Mouse (Mus musculus): ENCODE data around the gene Olfr282. TPM values are rescaled to one million over a fixed set of nuclear protein-coding genes. Genes with fewer than 3 reads are reported as not detected.

The Olfr282 gene
- total and polyA plus RNA-seq, 3 experiments, result not detected

- Histone ChIP-seq H3K27me3 (ENCODE audit: insufficient read depth, low read length) (peaks cover 9% of the 10 kb centered on the region), H3K4me3 (ENCODE audit: low read depth, low read length) (no peak overlapping the region), H3K36me3 (replicated peaks) (no peaks in the 10 kb centered on the region), H3K9me3 (replicated peaks) (no peaks in the 10 kb centered on the region), H3K4me1 (ENCODE audit: insufficient read depth, low read depth, low read length) (no peaks in the 10 kb centered on the region)
- DNase-seq (ENCODE audit: low spot score), result no peak
- TF ChIP-seq CTCF (IDR thresholded peaks at IDR 0.05; ENCODE audit: low read depth, low read length), result no peak
- no peak for TF ChIP-seq GATA1 (IDR thresholded peaks at IDR 0.05; ENCODE audit: borderline replicate concordance, low read length)
- no peak for TF ChIP-seq TAL1 (conservative IDR thresholded peaks at IDR 0.05; ENCODE audit: low read depth, low read length)
- no peak for TF ChIP-seq POLR2AphosphoS5 (IDR thresholded peaks at IDR 0.05; ENCODE audit: insufficient replicate concordance, low read depth, low read length)
- TF ChIP-seq GATA2 (IDR thresholded peaks at IDR 0.05; ENCODE audit: borderline replicate concordance, low read depth, low read length), result no peak
- ATAC-seq (ENCODE audit: extremely low read depth, insufficient number of reproducible peaks, low FRiP score, poor library complexity, severe bottlenecking), result no peak
Measured at GRCm38 (mm10) chr15:98476281-98476680, 45.3 kb downstream of the Olfr282 start.

- no peaks in the 10 kb centered on the region; the same call in 1 of the 2 replicates for H3K4me1 ChIP-seq (ENCODE audit: insufficient read depth, low read depth, low read length)
- H3K36me3 ChIP-seq (replicated peaks), result no peaks in the 10 kb centered on the region
- H3K9me3 ChIP-seq (replicated peaks), result no peaks in the 10 kb centered on the region
- H3K4me3 ChIP-seq (ENCODE audit: low read depth, low read length), result no peak overlapping the region
- peaks cover 17% of the 10 kb centered on the region; the same call in 1 of the 2 replicates for H3K27me3 ChIP-seq (ENCODE audit: insufficient read depth, low read length)
- DNase-seq (ENCODE audit: low spot score) (no peak), ATAC-seq (ENCODE audit: extremely low read depth, insufficient number of reproducible peaks, low FRiP score, poor library complexity, severe bottlenecking) (no peak)
- TF ChIP-seq CTCF (IDR thresholded peaks at IDR 0.05; ENCODE audit: low read depth, low read length) (no peak), GATA2 (IDR thresholded peaks at IDR 0.05; ENCODE audit: borderline replicate concordance, low read depth, low read length) (no peak), TAL1 (conservative IDR thresholded peaks at IDR 0.05; ENCODE audit: low read depth, low read length) (no peak), POLR2AphosphoS5 (IDR thresholded peaks at IDR 0.05; ENCODE audit: insufficient replicate concordance, low read depth, low read length) (no peak), GATA1 (IDR thresholded peaks at IDR 0.05; ENCODE audit: borderline replicate concordance, low read length) (no peak)
Measured at GRCm38 (mm10) chr15:98479568-98480102, 48.6 kb downstream of the Olfr282 start.

GRCm38 (mm10) chr15:98482701-98483100 is 51.7 kb downstream of the Olfr282 start, which contains the start of gene Lalba:
Gene Lalba, minus strand, starts transcription at chr15:98482721.
- no peak for TF ChIP-seq GATA1 (IDR thresholded peaks at IDR 0.05; ENCODE audit: borderline replicate concordance, low read length)
- no peak for TF ChIP-seq TAL1 (conservative IDR thresholded peaks at IDR 0.05; ENCODE audit: low read depth, low read length)
- TF ChIP-seq POLR2AphosphoS5 (IDR thresholded peaks at IDR 0.05; ENCODE audit: insufficient replicate concordance, low read depth, low read length), result no peak
- TF ChIP-seq GATA2 (IDR thresholded peaks at IDR 0.05; ENCODE audit: borderline replicate concordance, low read depth, low read length), result no peak
- TF ChIP-seq CTCF (IDR thresholded peaks at IDR 0.05; ENCODE audit: low read depth, low read length), result no peak
- ATAC-seq (ENCODE audit: extremely low read depth, insufficient number of reproducible peaks, low FRiP score, poor library complexity, severe bottlenecking), result no peak
- H3K9me3 ChIP-seq (replicated peaks), result no peaks in the 10 kb centered on the region
- no peak within 1 kb of the TSS for H3K4me3 ChIP-seq (ENCODE audit: low read depth, low read length)
- peaks cover 14% of the 10 kb centered on the region; the same call in 1 of the 2 replicates for H3K27me3 ChIP-seq (ENCODE audit: insufficient read depth, low read length)
- no peaks in the 10 kb centered on the region; the same call in 1 of the 2 replicates for H3K4me1 ChIP-seq (ENCODE audit: insufficient read depth, low read depth, low read length)
- no peaks in the 10 kb centered on the region for H3K36me3 ChIP-seq (replicated peaks)
- DNase-seq (ENCODE audit: low spot score), result no peak

- H3K4me1 ChIP-seq (ENCODE audit: insufficient read depth, low read depth, low read length), result peaks cover 2% of the 10 kb centered on the region; the same call in 1 of the 2 replicates
- ATAC-seq (ENCODE audit: extremely low read depth, insufficient number of reproducible peaks, low FRiP score, poor library complexity, severe bottlenecking) (no peak), DNase-seq (ENCODE audit: low spot score) (no peak)
- peaks cover 2% of the 10 kb centered on the region; the same call in 1 of the 2 replicates for H3K9me3 ChIP-seq (replicated peaks)
- H3K36me3 ChIP-seq (replicated peaks), result no peaks in the 10 kb centered on the region
- no peak for TF ChIP-seq GATA1 (IDR thresholded peaks at IDR 0.05; ENCODE audit: borderline replicate concordance, low read length)
- TF ChIP-seq POLR2AphosphoS5 (IDR thresholded peaks at IDR 0.05; ENCODE audit: insufficient replicate concordance, low read depth, low read length), result no peak
- TF ChIP-seq GATA2 (IDR thresholded peaks at IDR 0.05; ENCODE audit: borderline replicate concordance, low read depth, low read length), result no peak
- no peak for TF ChIP-seq TAL1 (conservative IDR thresholded peaks at IDR 0.05; ENCODE audit: low read depth, low read length)
- no peak for TF ChIP-seq CTCF (IDR thresholded peaks at IDR 0.05; ENCODE audit: low read depth, low read length)
- peaks cover 14% of the 10 kb centered on the region; the same call in 1 of the 2 replicates for H3K27me3 ChIP-seq (ENCODE audit: insufficient read depth, low read length)
- no peak overlapping the region for H3K4me3 ChIP-seq (ENCODE audit: low read depth, low read length)
Measured at GRCm38 (mm10) chr15:98483907-98484886, 53.2 kb downstream of the Olfr282 start.

GRCm38 (mm10) chr15:98486433-98487021 is 55.5 kb downstream of the Olfr282 start:
- DNase-seq (ENCODE audit: low spot score) (no peak), ATAC-seq (ENCODE audit: extremely low read depth, insufficient number of reproducible peaks, low FRiP score, poor library complexity, severe bottlenecking) (no peak)
- Histone ChIP-seq H3K4me3 (ENCODE audit: low read depth, low read length) (no peak overlapping the region), H3K27me3 (ENCODE audit: insufficient read depth, low read length) (peaks cover 10% of the 10 kb centered on the region; the same call in 1 of the 2 replicates), H3K36me3 (replicated peaks) (no peaks in the 10 kb centered on the region), H3K9me3 (replicated peaks) (peaks cover 2% of the 10 kb centered on the region; the same call in 1 of the 2 replicates), H3K4me1 (ENCODE audit: insufficient read depth, low read depth, low read length) (peaks cover 2% of the 10 kb centered on the region; the same call in 1 of the 2 replicates)
- no peak for TF ChIP-seq TAL1 (conservative IDR thresholded peaks at IDR 0.05; ENCODE audit: low read depth, low read length)
- TF ChIP-seq CTCF (IDR thresholded peaks at IDR 0.05; ENCODE audit: low read depth, low read length), result no peak
- no peak for TF ChIP-seq GATA2 (IDR thresholded peaks at IDR 0.05; ENCODE audit: borderline replicate concordance, low read depth, low read length)
- no peak for TF ChIP-seq POLR2AphosphoS5 (IDR thresholded peaks at IDR 0.05; ENCODE audit: insufficient replicate concordance, low read depth, low read length)
- TF ChIP-seq GATA1 (IDR thresholded peaks at IDR 0.05; ENCODE audit: borderline replicate concordance, low read length), result no peak

Other genes starting within 250 kb of the Olfr282 start
- gene Olfr288, start 235.7 kb upstream of the Olfr282 start, total RNA-seq (2014; fragmentation: Nextera tagmentation), result not detected in 2 replicates
- gene Olfr288, start 235.7 kb upstream of the Olfr282 start, total RNA-seq (2017), result not detected in 2 replicates
- gene Olfr288, start 235.7 kb upstream of the Olfr282 start, polyA plus RNA-seq (2012), result not detected in 2 replicates
- gene Gm44579, start 210.2 kb upstream of the Olfr282 start, total RNA-seq (2014; fragmentation: Nextera tagmentation), result not detected in 2 replicates
- gene Gm44579, start 210.2 kb upstream of the Olfr282 start, total RNA-seq (2017), result 0.22 TPM in 1 of 2 replicates, not detected in the other
- not detected in 2 replicates for gene Gm44579, start 210.2 kb upstream of the Olfr282 start, polyA plus RNA-seq (2012)
- gene Olfr287, start 210.2 kb upstream of the Olfr282 start, total RNA-seq (2014; fragmentation: Nextera tagmentation), result not detected in 2 replicates
- not detected in 2 replicates for gene Olfr287, start 210.2 kb upstream of the Olfr282 start, total RNA-seq (2017)
- not detected in 2 replicates for gene Olfr287, start 210.2 kb upstream of the Olfr282 start, polyA plus RNA-seq (2012)
- not detected in 2 replicates for gene Olfr286, start 196.8 kb upstream of the Olfr282 start, total RNA-seq (2014; fragmentation: Nextera tagmentation)
- gene Olfr286, start 196.8 kb upstream of the Olfr282 start, total RNA-seq (2017), result 0.11 and 0.12 TPM in 2 replicates
- gene Olfr286, start 196.8 kb upstream of the Olfr282 start, polyA plus RNA-seq (2012), result not detected in 2 replicates
- gene H1fnt, start 173.9 kb upstream of the Olfr282 start, total RNA-seq (2014; fragmentation: Nextera tagmentation), result not detected in 2 replicates
- not detected in 2 replicates for gene H1fnt, start 173.9 kb upstream of the Olfr282 start, total RNA-seq (2017)
- gene H1fnt, start 173.9 kb upstream of the Olfr282 start, polyA plus RNA-seq (2012), result not detected in 2 replicates
- not detected in 2 replicates for gene Zfp641, start 135.1 kb upstream of the Olfr282 start, total RNA-seq (2014; fragmentation: Nextera tagmentation)
- 0.05 TPM in 1 of 2 replicates, not detected in the other for gene Zfp641, start 135.1 kb upstream of the Olfr282 start, total RNA-seq (2017)
- gene Zfp641, start 135.1 kb upstream of the Olfr282 start, polyA plus RNA-seq (2012), result not detected in 2 replicates
- gene Olfr285, start 113.9 kb upstream of the Olfr282 start, total RNA-seq (2014; fragmentation: Nextera tagmentation), result not detected in 2 replicates
- 0.05 and 0.06 TPM in 2 replicates for gene Olfr285, start 113.9 kb upstream of the Olfr282 start, total RNA-seq (2017)
- not detected in 2 replicates for gene Olfr285, start 113.9 kb upstream of the Olfr282 start, polyA plus RNA-seq (2012)
- not detected in 2 replicates for gene Olfr284, start 90.2 kb upstream of the Olfr282 start, total RNA-seq (2014; fragmentation: Nextera tagmentation)
- gene Olfr284, start 90.2 kb upstream of the Olfr282 start, total RNA-seq (2017), result not detected in 2 replicates
- gene Olfr284, start 90.2 kb upstream of the Olfr282 start, polyA plus RNA-seq (2012), result not detected in 2 replicates
- not detected in 2 replicates for gene Olfr283, start 50.3 kb upstream of the Olfr282 start, total RNA-seq (2014; fragmentation: Nextera tagmentation)
- gene Olfr283, start 50.3 kb upstream of the Olfr282 start, total RNA-seq (2017), result not detected in 2 replicates
- gene Olfr283, start 50.3 kb upstream of the Olfr282 start, polyA plus RNA-seq (2012), result not detected in 2 replicates
- gene Olfr281, start 21.4 kb downstream of the Olfr282 start, total RNA-seq (2014; fragmentation: Nextera tagmentation), result not detected in 2 replicates
- 0.11 and 0.17 TPM in 2 replicates for gene Olfr281, start 21.4 kb downstream of the Olfr282 start, total RNA-seq (2017)
- not detected in 2 replicates for gene Olfr281, start 21.4 kb downstream of the Olfr282 start, polyA plus RNA-seq (2012)
- gene OR5BS1P, start 38.7 kb downstream of the Olfr282 start, total RNA-seq (2014; fragmentation: Nextera tagmentation), result not detected in 2 replicates
- gene OR5BS1P, start 38.7 kb downstream of the Olfr282 start, total RNA-seq (2017), result 0.06 and 0.11 TPM in 2 replicates
- not detected in 2 replicates for gene OR5BS1P, start 38.7 kb downstream of the Olfr282 start, polyA plus RNA-seq (2012)
- gene Lalba, start 51.5 kb downstream of the Olfr282 start, total RNA-seq (2014; fragmentation: Nextera tagmentation), result not detected in 2 replicates
- not detected in 2 replicates for gene Lalba, start 51.5 kb downstream of the Olfr282 start, total RNA-seq (2017)
- gene Lalba, start 51.5 kb downstream of the Olfr282 start, polyA plus RNA-seq (2012), result not detected in 2 replicates
- gene Olfr279, start 61.2 kb downstream of the Olfr282 start, total RNA-seq (2014; fragmentation: Nextera tagmentation), result not detected in 2 replicates
- gene Olfr279, start 61.2 kb downstream of the Olfr282 start, total RNA-seq (2017), result 0.11 and 0.17 TPM in 2 replicates
- not detected in 2 replicates for gene Olfr279, start 61.2 kb downstream of the Olfr282 start, polyA plus RNA-seq (2012)
- gene Kansl2, start 103.0 kb downstream of the Olfr282 start, total RNA-seq (2014; fragmentation: Nextera tagmentation), result 26.9 and 39.8 TPM in 2 replicates
- 49.1 and 50.4 TPM in 2 replicates for gene Kansl2, start 103.0 kb downstream of the Olfr282 start, total RNA-seq (2017)
- 44.3 and 52.5 TPM in 2 replicates for gene Kansl2, start 103.0 kb downstream of the Olfr282 start, polyA plus RNA-seq (2012)
- 76.1 and 84.6 TPM in 2 replicates for gene Ccnt1, start 139.7 kb downstream of the Olfr282 start, total RNA-seq (2014; fragmentation: Nextera tagmentation)
- gene Ccnt1, start 139.7 kb downstream of the Olfr282 start, total RNA-seq (2017), result 74.6 and 78.2 TPM in 2 replicates
- gene Ccnt1, start 139.7 kb downstream of the Olfr282 start, polyA plus RNA-seq (2012), result 5.7 and 6.4 TPM in 2 replicates
- gene 4930415O20Rik, start 139.8 kb downstream of the Olfr282 start, total RNA-seq (2014; fragmentation: Nextera tagmentation), result not detected in 2 replicates
- gene 4930415O20Rik, start 139.8 kb downstream of the Olfr282 start, total RNA-seq (2017), result not detected in 2 replicates
- gene 4930415O20Rik, start 139.8 kb downstream of the Olfr282 start, polyA plus RNA-seq (2012), result not detected in 2 replicates
- gene Adcy6, start 178.9 kb downstream of the Olfr282 start, total RNA-seq (2014; fragmentation: Nextera tagmentation), result 5.0 TPM in 1 of 2 replicates, not detected in the other
- 0.22 TPM in 1 of 2 replicates, not detected in the other for gene Adcy6, start 178.9 kb downstream of the Olfr282 start, total RNA-seq (2017)
- not detected in 2 replicates for gene Adcy6, start 178.9 kb downstream of the Olfr282 start, polyA plus RNA-seq (2012)
- 0.29 TPM in 1 of 2 replicates, not detected in the other for gene Cacnb3, start 199.6 kb downstream of the Olfr282 start, total RNA-seq (2014; fragmentation: Nextera tagmentation)
- gene Cacnb3, start 199.6 kb downstream of the Olfr282 start, total RNA-seq (2017), result 0.12 and 0.22 TPM in 2 replicates
- 0.14 and 0.22 TPM in 2 replicates for gene Cacnb3, start 199.6 kb downstream of the Olfr282 start, polyA plus RNA-seq (2012)
- 61.4 and 66.6 TPM in 2 replicates for gene Ddx23, start 231.7 kb downstream of the Olfr282 start, total RNA-seq (2014; fragmentation: Nextera tagmentation)
- gene Ddx23, start 231.7 kb downstream of the Olfr282 start, total RNA-seq (2017), result 101 and 154 TPM in 2 replicates
- 100 and 112 TPM in 2 replicates for gene Ddx23, start 231.7 kb downstream of the Olfr282 start, polyA plus RNA-seq (2012)
- 3.2 and 3.3 TPM in 2 replicates for gene Rnd1, start 246.2 kb downstream of the Olfr282 start, total RNA-seq (2014; fragmentation: Nextera tagmentation)
- 1.2 and 1.5 TPM in 2 replicates for gene Rnd1, start 246.2 kb downstream of the Olfr282 start, total RNA-seq (2017)
- gene Rnd1, start 246.2 kb downstream of the Olfr282 start, polyA plus RNA-seq (2012), result 1.0 and 1.1 TPM in 2 replicates